ENCODE assay signal across 28 mouse cellular contexts in genomic region chr8:50310308-50310707, GRCm38 (mm10).
"Had no signal": no experiment of that assay in that cellular context is flagged by ENCODE, and none has a peak within 500 bp of the region (broad histone marks: within the 10 kb centered on the region; RNA-seq: fewer than 3 reads in every experiment).

No protein-coding gene starts in this region.

- H3K36me3 ChIP-seq: embryonic facial prominence, embryonic 10.5 days; embryonic facial prominence, embryonic 12.5 days; embryonic facial prominence, embryonic 13.5 days; embryonic facial prominence, embryonic 15.5 days; forebrain, embryonic 10.5 days; forebrain, embryonic 12.5 days; forebrain, embryonic 15.5 days had no signal

- H3K9me3 ChIP-seq: embryonic facial prominence, embryonic 10.5 days; embryonic facial prominence, embryonic 12.5 days; embryonic facial prominence, embryonic 13.5 days; embryonic facial prominence, embryonic 15.5 days; forebrain, embryonic 10.5 days; forebrain, embryonic 12.5 days; forebrain, embryonic 13.5 days; forebrain, embryonic 15.5 days had no signal

- H3K4me1 ChIP-seq: embryonic facial prominence, embryonic 10.5 days; embryonic facial prominence, embryonic 12.5 days; embryonic facial prominence, embryonic 13.5 days; embryonic facial prominence, embryonic 15.5 days; forebrain, embryonic 10.5 days; forebrain, embryonic 12.5 days; forebrain, embryonic 13.5 days; forebrain, embryonic 15.5 days had no signal

- H3K4me2 ChIP-seq: embryonic facial prominence, embryonic 12.5 days; embryonic facial prominence, embryonic 13.5 days; embryonic facial prominence, embryonic 15.5 days; forebrain, embryonic 12.5 days; forebrain, embryonic 13.5 days; forebrain, embryonic 15.5 days had no signal

- DNase-seq: cerebellum, adult 18-20 months; cerebellum, adult 2 months; cerebellum, adult 8-10 months; cerebellum, adult 9-10 months; cerebellum, adult 9-11 months; cerebellum, postnatal 10 days; cerebellum, postnatal 14 days; cerebellum, postnatal 25 days; cerebellum, postnatal 36 days; embryo, embryonic 11 days; forebrain, postnatal 0 days; gastrocnemius, adult 2 months; gastrocnemius, postnatal 10 days; gastrocnemius, postnatal 14 days; gastrocnemius, postnatal 25 days; gastrocnemius, postnatal 36 days; heart, adult 11 months had no signal

- H3K27ac ChIP-seq: embryonic facial prominence, embryonic 10.5 days; embryonic facial prominence, embryonic 12.5 days; embryonic facial prominence, embryonic 13.5 days; embryonic facial prominence, embryonic 15.5 days; forebrain, embryonic 10.5 days; forebrain, embryonic 12.5 days; forebrain, embryonic 13.5 days; forebrain, embryonic 15.5 days; gastrocnemius, adult 2 months had no signal

- ATAC-seq: forebrain, embryonic 13.5 days; forebrain, embryonic 14.5 days; forebrain, embryonic 15.5 days; forebrain, embryonic 16.5 days; forebrain, postnatal 0 days had no signal

- H3K27me3 ChIP-seq: embryonic facial prominence, embryonic 12.5 days; embryonic facial prominence, embryonic 13.5 days; embryonic facial prominence, embryonic 15.5 days; forebrain, embryonic 12.5 days; forebrain, embryonic 13.5 days; forebrain, embryonic 15.5 days had no signal

- H3K9ac ChIP-seq: embryonic facial prominence, embryonic 12.5 days; embryonic facial prominence, embryonic 13.5 days; embryonic facial prominence, embryonic 15.5 days; forebrain, embryonic 12.5 days; forebrain, embryonic 13.5 days; forebrain, embryonic 15.5 days; forebrain, postnatal 0 days had no signal

- H3K4me3 ChIP-seq: embryonic facial prominence, embryonic 10.5 days; embryonic facial prominence, embryonic 12.5 days; embryonic facial prominence, embryonic 13.5 days; embryonic facial prominence, embryonic 15.5 days; erythroblast, embryonic 14.5 days; forebrain, embryonic 10.5 days; forebrain, embryonic 12.5 days; forebrain, embryonic 13.5 days; forebrain, embryonic 15.5 days; gastrocnemius, adult 2 months had no signal
